Mouse (Mus musculus): ENCODE measurements around the gene Dnajb1.

DNA sequence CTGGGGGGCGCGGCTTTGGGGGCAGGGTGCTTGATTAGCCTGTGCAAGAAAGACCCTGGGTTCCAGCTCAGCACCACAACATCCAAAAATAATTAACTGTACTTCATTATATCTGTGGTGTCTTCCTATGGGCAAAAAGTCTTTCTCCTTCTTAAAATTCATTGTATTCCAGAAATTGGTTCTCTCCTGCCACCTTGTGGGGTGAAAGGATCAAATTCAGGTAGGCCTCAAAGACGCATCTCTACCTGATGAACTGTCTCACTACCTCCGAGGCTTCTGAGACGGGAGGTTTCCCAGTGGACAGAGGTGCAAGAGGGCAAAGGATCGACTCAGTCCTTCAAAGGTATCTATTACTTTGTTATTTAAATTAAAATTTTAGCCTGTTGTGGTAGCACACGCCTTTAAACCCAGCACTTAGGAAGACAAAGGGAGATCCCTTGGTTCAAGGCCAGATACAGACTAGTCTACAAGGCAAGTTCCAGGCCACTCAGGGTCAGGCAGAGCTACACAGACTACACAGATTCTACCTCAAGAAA, 17.4 kb upstream of the Dnajb1 start:
- TF ChIP-seq CTCF (IDR thresholded peaks at IDR 0.05; ENCODE audit: low read depth, low read length), result no peak
- no peak for TF ChIP-seq POLR2A (IDR thresholded peaks at IDR 0.05; ENCODE audit: extremely low read depth, insufficient read depth, low read length)

Data from liver, adult 2 months (tissue).